Mouse (Mus musculus) midbrain, embryonic 13.5 days (tissue): ENCODE measurements at regions not wholly inside any gene's neighbourhood (a gene's known extent, or its start where the extent isn't known, plus 50 kb on each side); places are given as distances from the start of the nearest gene placed in this dataset.

ENCODE experiments used
- ATAC-seq: fragments of 200-750 bp; cut with Nextera tagmentation; 2 replicates; pipeline ENCODE4 v1.8.0; 2017; ENCODE audit warnings: mild to moderate bottlenecking, moderate TSS enrichment, moderate library complexity
- H3K27ac ChIP-seq: fragments of 300-500 bp; sonication (generic); 2 replicates; pipeline ENCODE4 v1.5.1; 2015; ENCODE audit warnings: inconsistent platforms, mild to moderate bottlenecking, moderate library complexity
- H3K27me3 ChIP-seq: fragments of 300-500 bp; sonication (generic); 2 replicates; pipeline ENCODE4 v1.6.1; 2015; ENCODE audit warnings: mild to moderate bottlenecking, inconsistent platforms
- H3K36me3 ChIP-seq: fragments of 300-500 bp; sonication (generic); 2 replicates; pipeline ENCODE4 v1.6.1; 2015; ENCODE audit warnings: mild to moderate bottlenecking, inconsistent platforms
- H3K4me1 ChIP-seq: fragments of 300-500 bp; sonication (generic); replicated peaks from 2 replicates; pipeline ENCODE4 v1.6.1; 2015; ENCODE audit warnings: inconsistent platforms
- H3K4me2 ChIP-seq: fragments of 300-500 bp; sonication (generic); replicated peaks from 2 replicates; pipeline ENCODE4 v1.6.1; 2015; ENCODE audit warnings: moderate library complexity, mild to moderate bottlenecking, inconsistent platforms
- H3K4me3 ChIP-seq: fragments of 300-500 bp; sonication (generic); replicated peaks from 2 replicates; pipeline ENCODE4 v1.5.1; 2015; ENCODE audit warnings: mild to moderate bottlenecking, inconsistent platforms
- H3K9ac ChIP-seq: fragments of 300-500 bp; sonication (generic); replicated peaks from 2 replicates; pipeline ENCODE4 v1.6.1; 2015; ENCODE audit warnings: mild to moderate bottlenecking, inconsistent platforms
- H3K9me3 ChIP-seq: fragments of 300-500 bp; sonication (generic); 2 replicates; pipeline ENCODE4 v1.6.1; 2016; ENCODE audit warnings: mild to moderate bottlenecking, inconsistent platforms
- WGBS: fragments of 180-500 bp; shearing (Covaris S2); methylation state at CpG from one replicate; pipeline ENCODE4 v1.1.7; 2015; 5-methylcytosine and 5-hydroxymethylcytosine counted together

DNA sequence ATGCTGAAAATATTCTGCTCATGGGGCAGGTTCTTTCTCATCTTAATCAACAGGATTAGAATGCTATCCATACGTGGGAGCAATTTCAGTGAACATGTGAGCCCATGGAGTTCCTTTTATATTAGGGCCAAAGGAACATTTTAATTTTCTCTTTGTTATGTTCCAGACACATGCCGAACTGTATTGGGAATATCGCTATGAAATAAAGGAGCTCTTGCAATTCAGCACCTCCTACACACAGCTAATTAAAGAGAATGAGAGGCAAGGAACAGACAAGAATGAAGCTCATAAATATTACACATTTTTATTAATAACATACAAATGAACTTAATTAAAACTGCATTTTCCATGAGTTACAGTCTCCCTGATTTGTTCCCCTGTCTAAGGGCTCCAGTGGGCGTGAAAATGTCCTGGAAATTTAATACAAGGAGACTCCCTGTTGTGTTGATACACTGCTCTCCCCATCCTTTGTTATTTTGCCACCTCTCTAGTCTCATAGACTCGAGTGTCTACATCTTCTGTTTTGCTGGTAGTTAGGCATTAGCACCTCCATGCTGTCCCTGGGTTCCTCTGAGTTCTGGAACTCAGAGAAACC is 205.5 kb downstream of the Phlda1 start:
- Histone ChIP-seq H3K4me2 (no peak overlapping the region), H3K9ac (no peak overlapping the region), H3K36me3 (no peaks in the 10 kb centered on the region), H3K27ac (0 out of 2 replicates have a peak overlapping the region, but pooled peaks have one; percentile 9), H3K27me3 (no peaks in the 10 kb centered on the region), H3K4me3 (no peak overlapping the region), H3K9me3 (no peaks in the 10 kb centered on the region), H3K4me1 (no peaks in the 10 kb centered on the region)
- ATAC-seq: peak; percentile 30; the same call in 1 of the 2 replicates
- WGBS: 64% methylated on average over 5 of the region's 5 CpGs

DNA sequence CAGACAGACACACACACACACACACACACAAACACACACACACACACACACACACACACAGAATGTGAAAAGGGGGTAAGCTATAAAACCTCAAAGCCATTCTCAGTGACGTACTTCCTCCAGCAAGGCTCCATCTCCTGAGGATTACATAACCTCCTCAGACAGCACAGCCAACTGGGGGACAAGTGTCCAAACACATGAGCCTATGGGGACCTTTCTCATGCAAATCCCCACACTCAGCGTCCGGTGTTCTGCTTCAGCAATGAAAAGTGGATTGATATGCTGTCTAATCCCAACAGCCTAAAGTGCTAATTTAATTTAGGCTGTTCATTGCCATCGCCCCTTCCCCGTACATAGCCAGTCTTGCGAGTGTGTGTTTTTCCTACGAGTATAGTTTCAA is 206.9 kb downstream of the Phlda1 start:
- Histone ChIP-seq H3K4me2 (no peak overlapping the region), H3K4me3 (no peak overlapping the region), H3K9ac (no peak overlapping the region), H3K4me1 (no peaks in the 10 kb centered on the region), H3K36me3 (no peaks in the 10 kb centered on the region), H3K9me3 (no peaks in the 10 kb centered on the region), H3K27me3 (no peaks in the 10 kb centered on the region), H3K27ac (no peak overlapping the region)
- WGBS: 63% methylated on average over 7 of the region's 7 CpGs
- no peak for ATAC-seq

DNA sequence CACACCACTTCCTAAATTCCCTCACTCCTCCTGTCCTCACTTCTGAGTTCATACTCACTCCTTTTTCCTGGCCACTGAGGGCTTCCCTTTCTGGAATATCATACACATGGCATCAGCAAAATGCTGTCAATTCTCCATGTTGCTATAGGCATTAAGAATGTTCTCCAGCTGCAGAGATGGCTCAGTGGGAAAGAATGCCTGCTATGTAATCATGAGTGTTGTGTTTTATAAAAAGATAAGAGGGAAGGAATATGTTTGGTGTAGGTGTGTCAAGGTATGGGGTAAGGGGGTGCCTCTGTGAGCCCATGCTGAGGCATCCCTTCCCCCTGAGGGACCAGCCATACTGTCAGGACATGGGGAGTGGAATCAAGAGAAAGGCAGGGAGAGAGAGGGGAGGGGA is 207.6 kb downstream of the Phlda1 start:
- Histone ChIP-seq H3K36me3 (no peaks in the 10 kb centered on the region), H3K9me3 (no peaks in the 10 kb centered on the region), H3K27me3 (no peaks in the 10 kb centered on the region), H3K27ac (no peak overlapping the region), H3K4me1 (no peaks in the 10 kb centered on the region), H3K4me2 (no peak overlapping the region), H3K4me3 (no peak overlapping the region), H3K9ac (no peak overlapping the region)
- ATAC-seq: no peak

DNA sequence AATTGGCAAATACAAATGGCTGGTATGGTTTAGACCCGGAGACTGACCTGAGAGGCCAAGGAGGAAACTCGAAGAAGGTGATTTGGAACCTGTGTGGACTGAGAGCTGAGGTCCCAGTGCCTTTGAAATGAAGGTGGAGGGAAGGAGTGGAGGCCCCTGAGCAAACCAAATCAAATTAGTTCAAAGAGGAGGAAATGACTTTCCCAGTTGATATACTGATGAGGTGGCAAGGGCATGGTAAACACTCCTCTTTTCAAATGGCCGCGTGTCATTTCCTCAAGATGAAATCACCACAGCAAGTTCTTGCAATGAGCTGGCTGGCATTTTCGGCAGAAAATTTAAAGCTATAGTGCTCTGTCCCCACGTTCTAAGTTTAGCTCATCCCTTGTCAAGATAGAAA is 209.1 kb downstream of the Phlda1 start:
- Histone ChIP-seq H3K9me3 (no peaks in the 10 kb centered on the region), H3K36me3 (no peaks in the 10 kb centered on the region), H3K27ac (no peak overlapping the region), H3K27me3 (no peaks in the 10 kb centered on the region), H3K4me1 (no peaks in the 10 kb centered on the region), H3K4me3 (no peak overlapping the region), H3K4me2 (no peak overlapping the region), H3K9ac (no peak overlapping the region)
- 91% methylated on average over 6 of the region's 6 CpGs for WGBS
- no peak for ATAC-seq

DNA sequence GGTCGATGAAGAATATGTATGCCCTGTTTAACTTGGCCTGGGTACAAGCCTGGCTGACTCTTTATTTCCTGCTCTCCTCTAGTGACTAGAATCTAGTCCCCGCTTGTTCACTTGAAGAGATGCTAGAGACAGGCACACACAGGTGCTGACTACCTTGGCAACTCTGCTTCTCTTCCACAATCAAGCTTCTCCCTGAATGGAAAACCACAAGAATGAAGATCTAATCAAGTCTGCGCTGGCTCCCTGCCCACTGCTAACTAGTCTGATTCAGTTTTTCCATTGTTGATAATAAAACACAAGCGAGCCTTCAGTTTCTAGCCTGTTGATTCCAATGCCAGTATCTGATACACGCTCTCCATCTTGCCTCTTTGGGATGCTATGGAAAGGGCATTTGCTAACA is 213.5 kb downstream of the Phlda1 start:
- H3K4me3 ChIP-seq: no peak overlapping the region
- H3K27ac ChIP-seq: no peak overlapping the region
- 91% methylated on average over 5 of the region's 5 CpGs for WGBS
- H3K9ac ChIP-seq: no peak overlapping the region
- ATAC-seq: no peak
- no peaks in the 10 kb centered on the region for H3K27me3 ChIP-seq
- H3K36me3 ChIP-seq: no peaks in the 10 kb centered on the region
- H3K4me1 ChIP-seq: no peaks in the 10 kb centered on the region
- H3K4me2 ChIP-seq: no peak overlapping the region
- no peaks in the 10 kb centered on the region for H3K9me3 ChIP-seq

DNA sequence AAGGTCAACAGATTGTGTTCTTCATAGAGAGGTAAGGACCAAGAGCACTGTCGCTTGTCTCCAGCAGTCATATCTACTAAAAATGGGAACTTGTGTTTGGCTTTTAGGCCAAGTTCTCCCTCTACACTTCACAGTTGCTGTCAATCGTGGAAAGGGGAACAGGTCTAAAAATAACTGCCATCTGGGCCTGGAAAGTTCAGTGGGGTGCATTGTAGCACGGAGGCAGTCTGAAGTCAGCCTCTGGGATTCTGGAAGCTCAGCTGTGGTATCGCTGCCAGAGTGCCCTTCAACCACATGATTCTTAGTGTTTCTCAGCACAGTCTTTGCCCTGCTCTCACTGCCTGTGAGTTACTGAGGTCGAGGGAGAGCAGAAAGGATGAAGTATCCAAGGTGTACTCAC is 215.0 kb downstream of the Phlda1 start:
- H3K9me3 ChIP-seq: no peaks in the 10 kb centered on the region
- no peaks in the 10 kb centered on the region for H3K36me3 ChIP-seq
- H3K4me1 ChIP-seq: no peaks in the 10 kb centered on the region
- no peak overlapping the region for H3K9ac ChIP-seq
- no peak overlapping the region for H3K4me3 ChIP-seq
- H3K27ac ChIP-seq: no peak overlapping the region
- no peak for ATAC-seq
- H3K4me2 ChIP-seq: no peak overlapping the region
- 87% methylated on average over 5 of the region's 5 CpGs for WGBS
- H3K27me3 ChIP-seq: no peaks in the 10 kb centered on the region

DNA sequence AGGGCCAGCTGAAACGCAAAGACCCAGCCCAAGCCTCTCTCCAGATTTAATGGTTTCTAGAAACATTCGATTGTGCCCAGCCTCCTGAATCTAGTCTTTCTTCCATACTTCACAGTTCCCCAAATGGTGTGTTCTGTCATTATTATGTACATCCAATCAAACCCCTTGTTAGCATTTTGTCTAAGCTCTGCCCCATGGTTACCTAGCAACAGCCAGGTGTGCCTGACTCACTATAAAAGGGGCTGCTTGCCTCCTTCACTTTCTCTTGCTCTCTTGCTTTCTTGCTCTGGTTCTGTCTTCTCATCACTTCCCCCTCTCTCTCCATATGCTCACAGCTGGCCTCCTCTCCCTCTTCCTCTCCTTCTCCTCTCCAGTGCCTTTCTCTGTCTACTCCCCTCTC is 217.8 kb downstream of the Phlda1 start:
- Histone ChIP-seq H3K4me3 (no peak overlapping the region), H3K4me1 (no peaks in the 10 kb centered on the region), H3K27me3 (no peaks in the 10 kb centered on the region), H3K4me2 (no peak overlapping the region), H3K9ac (no peak overlapping the region), H3K9me3 (no peaks in the 10 kb centered on the region), H3K36me3 (no peaks in the 10 kb centered on the region), H3K27ac (no peak overlapping the region)
- WGBS: 82% methylated on average over 2 of the region's 2 CpGs
- no peak for ATAC-seq

DNA sequence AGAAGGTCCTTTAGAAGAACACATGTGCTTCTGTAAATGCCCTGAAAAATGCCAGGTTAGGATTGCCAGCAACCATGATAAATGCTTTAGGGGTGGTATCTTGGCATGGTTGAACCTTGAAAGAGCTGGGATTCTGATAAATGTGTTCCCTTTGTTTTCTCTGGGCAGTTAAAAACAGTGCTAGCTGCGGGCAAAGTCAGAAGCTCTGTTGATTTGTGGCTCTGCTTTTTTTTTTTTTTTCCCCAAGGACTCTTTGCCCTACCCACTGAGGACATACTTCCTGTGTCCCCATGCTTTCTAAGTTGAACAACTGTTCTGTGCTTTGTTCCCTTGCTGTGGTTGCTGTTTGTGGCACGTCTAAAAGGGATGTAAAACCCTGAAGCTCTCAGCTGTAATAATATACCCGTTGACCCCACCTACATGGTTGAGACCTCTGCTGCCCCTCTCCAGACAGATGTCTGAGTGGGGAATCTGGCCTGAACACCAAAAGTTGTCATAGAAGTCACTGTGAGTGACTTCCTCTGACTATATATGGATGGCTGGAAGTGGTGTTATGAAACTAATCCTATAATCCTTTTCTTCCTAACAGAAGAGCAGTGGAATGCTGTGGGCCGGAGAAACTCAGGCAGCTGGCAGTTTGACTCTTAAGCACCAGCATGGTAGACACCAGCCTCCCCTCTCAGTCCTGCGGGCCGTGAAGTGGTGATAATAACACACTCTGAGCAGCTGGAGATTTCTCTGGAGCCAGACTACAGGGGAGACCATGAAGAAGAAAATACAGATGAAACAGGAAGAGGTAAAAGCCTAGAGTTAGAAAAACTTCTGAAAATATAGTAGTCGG is 218.7 kb downstream of the Phlda1 start:
- H3K9ac ChIP-seq: no peak overlapping the region
- no peak overlapping the region for H3K4me3 ChIP-seq
- no peaks in the 10 kb centered on the region for H3K36me3 ChIP-seq
- H3K27ac ChIP-seq: no peak overlapping the region
- H3K9me3 ChIP-seq: no peaks in the 10 kb centered on the region
- H3K27me3 ChIP-seq: no peaks in the 10 kb centered on the region
- no peaks in the 10 kb centered on the region for H3K4me1 ChIP-seq
- ATAC-seq: no peak
- 69% methylated on average over 7 of the region's 7 CpGs for WGBS
- no peak overlapping the region for H3K4me2 ChIP-seq

DNA sequence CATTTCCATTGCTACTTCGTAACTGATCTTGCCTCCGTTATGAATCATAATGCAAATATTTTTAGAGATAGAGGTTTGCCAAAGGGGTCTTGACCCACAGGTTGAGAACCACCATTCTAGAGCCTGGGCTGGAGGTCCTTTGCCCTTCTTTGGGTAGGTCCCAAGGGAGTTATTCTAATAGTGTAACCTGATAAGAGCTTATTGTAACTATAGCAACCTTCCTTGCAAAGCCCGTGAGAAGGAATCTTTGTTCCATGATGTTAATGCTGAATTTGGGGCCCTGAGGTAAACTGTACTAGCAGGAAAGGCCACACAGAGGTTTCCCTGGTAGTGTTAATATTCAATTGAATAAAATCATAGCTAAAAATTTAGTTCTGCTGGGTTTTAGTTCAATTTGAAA is 229.9 kb downstream of the Phlda1 start:
- Histone ChIP-seq H3K9ac (no peak overlapping the region), H3K4me2 (no peak overlapping the region), H3K27ac (no peak overlapping the region), H3K9me3 (no peaks in the 10 kb centered on the region), H3K27me3 (no peaks in the 10 kb centered on the region), H3K4me1 (0 out of 2 replicates have a peak, but pooled peaks cover 5% of the 10 kb centered on the region), H3K4me3 (no peak overlapping the region), H3K36me3 (no peaks in the 10 kb centered on the region)
- no peak for ATAC-seq
- 66% methylated on average over 3 of the region's 3 CpGs for WGBS

DNA sequence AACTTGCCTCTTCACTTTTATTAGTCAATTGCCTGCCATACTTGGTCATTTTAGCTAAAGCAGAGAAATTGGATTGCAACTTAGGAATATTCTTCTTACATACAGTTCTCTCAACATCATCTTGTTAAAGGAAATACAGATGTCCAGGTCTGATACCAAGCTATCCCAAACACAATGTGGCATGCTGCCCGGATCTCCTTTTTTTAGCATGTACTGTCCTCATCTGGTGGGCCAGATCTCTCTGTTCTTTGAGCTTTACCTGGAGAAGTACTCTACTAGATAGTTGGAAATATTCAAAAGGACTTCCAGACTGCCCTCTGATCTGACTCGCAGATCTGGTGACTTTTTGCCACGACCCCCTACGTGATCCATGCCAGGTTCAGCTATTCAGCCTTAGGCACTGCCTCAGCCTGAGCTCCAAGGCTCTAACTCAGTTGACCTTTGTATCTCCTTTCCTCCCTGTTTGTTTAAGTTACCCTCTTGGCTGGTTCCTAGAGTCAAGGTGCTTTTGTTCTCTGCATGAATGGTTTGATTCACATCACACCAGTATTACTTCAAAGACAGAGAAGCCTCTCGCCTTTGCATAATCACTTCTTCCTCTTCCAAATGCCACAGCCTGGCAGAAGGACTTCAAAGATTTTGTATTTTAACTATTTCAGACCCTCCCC is 232.9 kb upstream of the Krr1 start:
- no peak for ATAC-seq
- Histone ChIP-seq H3K27me3 (no peaks in the 10 kb centered on the region), H3K9ac (no peak overlapping the region), H3K4me3 (no peak overlapping the region), H3K9me3 (no peaks in the 10 kb centered on the region), H3K27ac (no peak overlapping the region), H3K36me3 (no peaks in the 10 kb centered on the region), H3K4me1 (0 out of 2 replicates have a peak, but pooled peaks cover 10% of the 10 kb centered on the region), H3K4me2 (no peak overlapping the region)
- 21% methylated on average over 5 of the region's 5 CpGs for WGBS

DNA sequence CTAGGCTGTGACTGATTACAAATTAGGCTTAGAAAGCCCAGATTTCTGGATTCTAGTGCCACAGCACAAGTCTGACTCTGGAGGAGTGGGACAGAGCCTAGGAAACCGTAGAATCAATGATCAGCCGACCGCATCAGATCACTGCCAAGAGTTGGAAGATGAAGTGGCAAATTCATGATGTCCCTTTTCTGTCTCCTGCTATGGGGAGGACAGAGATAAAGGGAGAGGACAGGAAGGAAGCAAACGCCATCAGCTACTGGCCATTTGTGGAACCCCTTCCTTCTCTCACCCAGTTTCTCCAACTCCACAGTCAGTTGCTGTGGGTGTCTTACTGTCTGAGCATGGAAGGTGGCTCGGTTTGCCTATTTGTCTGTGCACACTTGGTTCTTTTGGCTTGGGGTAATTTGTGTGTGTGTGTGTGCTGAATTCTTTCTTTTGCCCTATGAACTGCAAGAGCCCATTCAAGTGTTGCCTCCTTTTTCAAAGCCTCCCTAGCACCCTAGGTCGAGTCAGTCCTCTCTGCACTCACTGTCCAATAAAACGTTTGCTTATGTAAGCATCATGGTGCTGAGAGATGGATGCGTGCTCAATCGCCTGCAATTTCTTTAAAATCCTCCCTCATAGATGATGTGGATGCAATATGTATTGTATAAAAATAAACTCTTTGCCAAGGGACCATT is 231.7 kb upstream of the Krr1 start:
- ATAC-seq: no peak
- Histone ChIP-seq H3K4me2 (no peak overlapping the region), H3K9me3 (no peaks in the 10 kb centered on the region), H3K4me1 (0 out of 2 replicates have a peak, but pooled peaks cover 10% of the 10 kb centered on the region), H3K27ac (no peak overlapping the region), H3K9ac (no peak overlapping the region), H3K27me3 (no peaks in the 10 kb centered on the region), H3K36me3 (no peaks in the 10 kb centered on the region), H3K4me3 (no peak overlapping the region)
- 59% methylated on average over 9 of the region's 9 CpGs for WGBS
